Mouse (Mus musculus) heart, postnatal 25 days (tissue): Measurements from ENCODE around the gene Enox1. TPM values are rescaled to one million over a fixed set of nuclear protein-coding genes. Genes with fewer than 3 reads are reported as not detected.
"Not testable (repeated sequence)": the region's sequence is repeated elsewhere in the genome, so short reads cannot be mapped to it uniquely, and the experiment has no call there.

Source experiments
- DNase-seq: peaks from one replicate; pipeline ENCODE4 v3.0.0; 2022; ENCODE audit warnings: low spot score
- intact Hi-C: fragments of 180-260 bp; cut with DNase I; formaldehyde crosslinking; loops from one replicate; pipeline ENCODE4 v1.15.1; 2025
- total RNA-seq, 2 experiments: library from RNA; stranded (reverse); gene quantifications; 2 replicates each; pipeline ENCODE4 v1.2.3; 2021

Gene Enox1
- total RNA-seq, 2 experiments from 2014 or later, result 1.1 to 1.3 TPM

- intact Hi-C loops, result no loop called here
- no peak for DNase-seq
Measured at GRCm38 (mm10) chr14:77536592-77536991, 380.0 kb downstream of the Enox1 start.

- intact Hi-C loops, DNase-seq: not testable (repeated sequence)
Measured at GRCm38 (mm10) chr14:77539563-77539962, 383.0 kb downstream of the Enox1 start.

GRCm38 (mm10) chr14:77541925-77542324 is 385.4 kb downstream of the Enox1 start:
- no peak for DNase-seq
- intact Hi-C loops, result loop anchor here (10.0 kb wide), 1 partner anchor 397 kb away; no protein-coding TSS in a partner anchor

- intact Hi-C loops, result loop anchor here (10.0 kb wide), 1 partner anchor 402 kb away; no protein-coding TSS in a partner anchor
Measured at GRCm38 (mm10) chr14:77546531-77547274, 390.1 kb downstream of the Enox1 start.

GRCm38 (mm10) chr14:77547351-77547750 is 390.8 kb downstream of the Enox1 start:
- intact Hi-C loops, result loop anchor here (10.0 kb wide), 1 partner anchor 403 kb away; no protein-coding TSS in a partner anchor

More at GRCm38 (mm10) chr14:77546531-77547274, 390.1 kb downstream of the Enox1 start:
- no peak for DNase-seq

GRCm38 (mm10) chr14:77548963-77549362 is 392.4 kb downstream of the Enox1 start:
- no peak for DNase-seq
- intact Hi-C loops, result loop anchor here (10.0 kb wide), 1 partner anchor 404 kb away; no protein-coding TSS in a partner anchor

More at GRCm38 (mm10) chr14:77547351-77547750, 390.8 kb downstream of the Enox1 start:
- DNase-seq, result no peak

GRCm38 (mm10) chr14:77557446-77558070 is 401.0 kb downstream of the Enox1 start:
- intact Hi-C loops, result no loop called here
- no peak for DNase-seq

GRCm38 (mm10) chr14:77558910-77559309 is 402.3 kb downstream of the Enox1 start:
- no peak for DNase-seq
- intact Hi-C loops, result no loop called here

GRCm38 (mm10) chr14:77559792-77560191 is 403.2 kb downstream of the Enox1 start:
- DNase-seq, result no peak
- intact Hi-C loops, result no loop called here

GRCm38 (mm10) chr14:77561808-77562583 is 405.4 kb downstream of the Enox1 start:
- intact Hi-C loops, result no loop called here
- DNase-seq, result no peak

- intact Hi-C loops, result no loop called here
- no peak for DNase-seq
Measured at GRCm38 (mm10) chr14:77563922-77564321, 407.4 kb downstream of the Enox1 start.

GRCm38 (mm10) chr14:77567120-77567519 is 410.6 kb downstream of the Enox1 start:
- intact Hi-C loops, result no loop called here
- DNase-seq, result no peak

- no peak for DNase-seq
- intact Hi-C loops, result no loop called here
Measured at GRCm38 (mm10) chr14:77574436-77574835, 417.9 kb downstream of the Enox1 start.

GRCm38 (mm10) chr14:77576411-77576810 is 419.8 kb downstream of the Enox1 start:
- intact Hi-C loops, result no loop called here
- DNase-seq, result no peak

- intact Hi-C loops, result no loop called here
- no peak for DNase-seq
Measured at GRCm38 (mm10) chr14:77577481-77578251, 421.1 kb downstream of the Enox1 start.

GRCm38 (mm10) chr14:77578355-77578754 is 421.8 kb downstream of the Enox1 start:
- DNase-seq, result no peak
- intact Hi-C loops, result no loop called here

- no peak for DNase-seq
- intact Hi-C loops, result loop anchor here (10.0 kb wide), 1 partner anchor 96 kb away; no protein-coding TSS in a partner anchor
Measured at GRCm38 (mm10) chr14:77580106-77580936, 423.8 kb downstream of the Enox1 start.

- no peak for DNase-seq
- intact Hi-C loops, result loop anchor here (10.0 kb wide), 1 partner anchor 96 kb away; no protein-coding TSS in a partner anchor
Measured at GRCm38 (mm10) chr14:77580937-77581270, 424.3 kb downstream of the Enox1 start.

GRCm38 (mm10) chr14:77581616-77582015 is 425.1 kb downstream of the Enox1 start:
- DNase-seq, result no peak
- intact Hi-C loops, result loop anchor here (10.0 kb wide), 1 partner anchor 97 kb away; no protein-coding TSS in a partner anchor
